Mouse (Mus musculus) fat pad, adult 2 months (tissue): ENCODE measurements around the gene Sirt6.

Source experiments
- DNase-seq: peaks from one replicate; pipeline ENCODE4 v3.0.0-alpha.2; 2011; ENCODE audit warnings: low read depth, low spot score; ENCODE audit errors: extremely low read depth

The Sirt6 gene

GRCm38 (mm10) chr10:81596611-81597010, 31.0 kb downstream of the Sirt6 start:
- DNase-seq = no peak

GRCm38 (mm10) chr10:81595599-81595998, 32.0 kb downstream of the Sirt6 start:
- no peak for DNase-seq

- no peak for DNase-seq
These were observed 33.7 kb downstream of the Sirt6 start for GRCm38 (mm10) chr10:81593935-81594334.

- no peak for DNase-seq
These were observed 34.4 kb downstream of the Sirt6 start for GRCm38 (mm10) chr10:81593223-81593622.

- DNase-seq = no peak
These were observed 35.0 kb downstream of the Sirt6 start for GRCm38 (mm10) chr10:81592631-81593030.

GRCm38 (mm10) chr10:81591846-81592245, 35.8 kb downstream of the Sirt6 start:
- DNase-seq = no peak

- DNase-seq = no peak
These were observed 38.9 kb downstream of the Sirt6 start for GRCm38 (mm10) chr10:81588739-81589138.

GRCm38 (mm10) chr10:81583347-81583746, 44.2 kb downstream of the Sirt6 start:
- no peak for DNase-seq

GRCm38 (mm10) chr10:81580441-81581070, 47.0 kb downstream of the Sirt6 start:
- no peak for DNase-seq

GRCm38 (mm10) chr10:81579967-81580366, 47.6 kb downstream of the Sirt6 start:
- DNase-seq = no peak

- DNase-seq = no peak
These were observed 51.9 kb downstream of the Sirt6 start for GRCm38 (mm10) chr10:81575695-81576094.

- no peak for DNase-seq
These were observed 52.4 kb downstream of the Sirt6 start for GRCm38 (mm10) chr10:81575208-81575631.

- DNase-seq = no peak
These were observed 53.2 kb downstream of the Sirt6 start, which contains the start of gene Tle2 for GRCm38 (mm10) chr10:81574081-81575056. Gene Tle2, plus strand, starts transcription at chr10:81574561.

- no peak for DNase-seq
These were observed 54.6 kb downstream of the Sirt6 start for GRCm38 (mm10) chr10:81572975-81573374.

GRCm38 (mm10) chr10:81572133-81572671, 55.4 kb downstream of the Sirt6 start:
- no peak for DNase-seq
